Mouse (Mus musculus): ENCODE measurements around the gene Hecw1. TPM values are rescaled to one million over a fixed set of nuclear protein-coding genes. Genes with fewer than 3 reads are reported as not detected.
A peak's percentile ranks its signal among the peaks of the same experiment; 100 is the strongest.
"Not testable (repeated sequence)": the region's sequence is repeated elsewhere in the genome, so short reads cannot be mapped to it uniquely, and the experiment has no call there.

Hecw1 gene
- polyA plus RNA-seq, 1 experiment = 0.30 TPM

DNA sequence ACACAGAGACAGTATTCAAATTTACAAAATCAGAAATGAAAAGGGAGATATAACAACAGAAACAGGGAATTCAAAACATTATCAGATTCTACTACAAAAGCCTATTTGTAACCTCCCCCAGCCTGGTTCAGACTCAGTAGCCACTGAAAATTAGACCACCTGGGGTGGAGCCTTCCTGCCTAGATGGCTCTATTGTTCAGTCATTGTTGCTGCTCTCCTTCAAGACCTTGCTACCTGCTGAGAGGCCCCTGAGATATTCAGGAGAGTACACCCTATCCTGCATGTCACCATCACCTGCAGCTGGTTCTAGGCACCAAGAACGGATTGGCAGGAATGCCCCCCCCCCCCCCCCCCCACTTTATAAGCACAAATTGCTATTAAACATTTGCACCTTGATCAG is 233.0 kb downstream of the Hecw1 start:
- Histone ChIP-seq H3K79me3 (ENCODE audit: low read depth) (no peaks in the 10 kb centered on the region), H3ac (ENCODE audit: control insufficient read depth, insufficient read length, low read depth) (no peak overlapping the region), H3K36me3 (ENCODE audit: control insufficient read depth, insufficient read depth) (no peaks in the 10 kb centered on the region), H3K4me3 (ENCODE audit: insufficient read depth, poor library complexity, severe bottlenecking) (no peak overlapping the region), H3K79me2 (ENCODE audit: control insufficient read depth, insufficient read depth) (no peaks in the 10 kb centered on the region), H3K27me3 (ENCODE audit: control insufficient read depth, insufficient read depth, insufficient read length) (no peaks in the 10 kb centered on the region)
- no peak for TF ChIP-seq MAX (IDR thresholded peaks at IDR 0.05)
- TF ChIP-seq FOSL1 (IDR thresholded peaks at IDR 0.05; ENCODE audit: insufficient read depth, low read length, poor library complexity, severe bottlenecking) = no peak
- TF ChIP-seq CEBPB (IDR thresholded peaks at IDR 0.05; ENCODE audit: low read depth) = no peak
- no peak for TF ChIP-seq CTCF (IDR thresholded peaks at IDR 0.05; ENCODE audit: control insufficient read depth, insufficient read depth, insufficient read length)
- TF ChIP-seq MYOD1 (IDR thresholded peaks at IDR 0.05; ENCODE audit: control insufficient read depth, insufficient read length, low read depth) = no peak
- no peak for TF ChIP-seq USF1 (IDR thresholded peaks at IDR 0.05; ENCODE audit: low read depth)
- no peak for TF ChIP-seq MYOG (IDR thresholded peaks at IDR 0.05; ENCODE audit: control insufficient read depth, extremely low read depth, insufficient read length)

DNA sequence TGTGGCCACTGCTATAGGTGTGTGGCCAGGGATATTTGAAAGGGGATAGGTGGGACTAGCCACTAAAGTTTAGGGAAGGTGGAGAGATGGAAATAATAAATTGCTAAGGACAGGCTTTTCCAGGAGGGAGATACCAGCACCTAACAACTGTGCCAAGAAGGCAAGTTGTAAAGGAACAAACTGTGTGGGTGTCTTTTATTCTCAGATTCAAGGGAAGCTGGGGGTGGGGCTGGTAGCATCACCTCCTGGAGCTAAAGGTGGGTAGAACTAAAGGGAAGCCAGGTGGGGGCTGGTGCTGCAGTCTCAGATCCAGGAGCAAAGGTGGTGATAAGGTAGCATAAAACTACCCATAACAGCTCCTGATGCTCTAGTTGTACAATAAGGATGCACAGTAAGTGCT is 251.6 kb downstream of the Hecw1 start:
- H3K27me3 ChIP-seq (ENCODE audit: control insufficient read depth, insufficient read depth, insufficient read length) = no peaks in the 10 kb centered on the region
- no peaks in the 10 kb centered on the region for H3K79me2 ChIP-seq (ENCODE audit: control insufficient read depth, insufficient read depth)
- no peaks in the 10 kb centered on the region for H3K36me3 ChIP-seq (ENCODE audit: control insufficient read depth, insufficient read depth)
- H3ac ChIP-seq (ENCODE audit: control insufficient read depth, insufficient read length, low read depth) = no peak overlapping the region
- H3K79me3 ChIP-seq (ENCODE audit: low read depth) = no peaks in the 10 kb centered on the region
- TF ChIP-seq CEBPB (IDR thresholded peaks at IDR 0.05; ENCODE audit: low read depth) (no peak), MYOD1 (IDR thresholded peaks at IDR 0.05; ENCODE audit: control insufficient read depth, insufficient read length, low read depth) (no peak), MYOG (IDR thresholded peaks at IDR 0.05; ENCODE audit: control insufficient read depth, extremely low read depth, insufficient read length) (no peak), CTCF (IDR thresholded peaks at IDR 0.05; ENCODE audit: control insufficient read depth, insufficient read depth, insufficient read length) (no peak), MAX (IDR thresholded peaks at IDR 0.05) (no peak), USF1 (IDR thresholded peaks at IDR 0.05; ENCODE audit: low read depth) (no peak), FOSL1 (IDR thresholded peaks at IDR 0.05; ENCODE audit: insufficient read depth, low read length, poor library complexity, severe bottlenecking) (no peak)
- H3K4me3 ChIP-seq (ENCODE audit: insufficient read depth, poor library complexity, severe bottlenecking) = no peak overlapping the region

DNA sequence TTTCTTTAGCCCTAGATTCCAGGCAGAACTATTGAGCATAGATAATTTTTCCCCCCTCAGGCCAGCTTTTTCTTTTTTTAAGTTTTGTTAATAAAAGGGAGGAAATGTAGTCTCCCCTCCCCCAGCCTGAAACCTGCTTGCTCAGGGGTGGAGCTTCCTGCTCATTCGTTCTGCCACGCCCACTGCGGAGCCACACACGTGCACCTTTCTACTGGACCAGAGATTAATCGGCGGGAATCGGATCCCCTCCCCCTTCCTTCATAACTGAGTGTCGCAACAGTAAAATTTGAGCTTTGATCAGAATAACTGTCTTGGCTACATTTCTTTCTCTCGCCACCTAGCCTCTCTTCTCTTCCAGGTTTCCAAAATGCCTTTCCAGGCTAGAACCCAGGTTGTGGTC is 262.1 kb downstream of the Hecw1 start:
- H3ac ChIP-seq (ENCODE audit: control insufficient read depth, insufficient read length, low read depth); H3K4me3 ChIP-seq (ENCODE audit: insufficient read depth, poor library complexity, severe bottlenecking); H3K79me3 ChIP-seq (ENCODE audit: low read depth); H3K36me3 ChIP-seq (ENCODE audit: control insufficient read depth, insufficient read depth); H3K27me3 ChIP-seq (ENCODE audit: control insufficient read depth, insufficient read depth, insufficient read length); H3K79me2 ChIP-seq (ENCODE audit: control insufficient read depth, insufficient read depth): not testable (repeated sequence)

GRCm38 (mm10) chr13:14245946-14246345 is 277.1 kb downstream of the Hecw1 start:
- TF ChIP-seq USF1 (IDR thresholded peaks at IDR 0.05; ENCODE audit: low read depth) (peak; percentile 6), MYOD1 (IDR thresholded peaks at IDR 0.05; ENCODE audit: control insufficient read depth, insufficient read length, low read depth) (no peak)
- Histone ChIP-seq H3K79me2 (ENCODE audit: control insufficient read depth, insufficient read depth) (no peaks in the 10 kb centered on the region), H3K36me3 (ENCODE audit: control insufficient read depth, insufficient read depth) (no peaks in the 10 kb centered on the region), H3K27me3 (ENCODE audit: control insufficient read depth, insufficient read depth, insufficient read length) (no peaks in the 10 kb centered on the region), H3K4me3 (ENCODE audit: insufficient read depth, poor library complexity, severe bottlenecking) (no peak overlapping the region), H3ac (ENCODE audit: control insufficient read depth, insufficient read length, low read depth) (no peak overlapping the region), H3K79me3 (ENCODE audit: low read depth) (no peaks in the 10 kb centered on the region)

- TF ChIP-seq MAX (IDR thresholded peaks at IDR 0.05) = no peak
- TF ChIP-seq CEBPB (IDR thresholded peaks at IDR 0.05; ENCODE audit: low read depth) = no peak
- no peak for TF ChIP-seq CTCF (IDR thresholded peaks at IDR 0.05; ENCODE audit: control insufficient read depth, insufficient read depth, insufficient read length)
- TF ChIP-seq MYOG (IDR thresholded peaks at IDR 0.05; ENCODE audit: control insufficient read depth, extremely low read depth, insufficient read length) = no peak
- no peak for TF ChIP-seq USF1 (IDR thresholded peaks at IDR 0.05; ENCODE audit: low read depth)
- no peak for TF ChIP-seq MYOD1 (IDR thresholded peaks at IDR 0.05; ENCODE audit: control insufficient read depth, insufficient read length, low read depth)
- TF ChIP-seq FOSL1 (IDR thresholded peaks at IDR 0.05; ENCODE audit: insufficient read depth, low read length, poor library complexity, severe bottlenecking) = no peak
- no peaks in the 10 kb centered on the region for H3K27me3 ChIP-seq (ENCODE audit: control insufficient read depth, insufficient read depth, insufficient read length)
These were observed 343.4 kb downstream of the Hecw1 start for GRCm38 (mm10) chr13:14179669-14180068.

DNA sequence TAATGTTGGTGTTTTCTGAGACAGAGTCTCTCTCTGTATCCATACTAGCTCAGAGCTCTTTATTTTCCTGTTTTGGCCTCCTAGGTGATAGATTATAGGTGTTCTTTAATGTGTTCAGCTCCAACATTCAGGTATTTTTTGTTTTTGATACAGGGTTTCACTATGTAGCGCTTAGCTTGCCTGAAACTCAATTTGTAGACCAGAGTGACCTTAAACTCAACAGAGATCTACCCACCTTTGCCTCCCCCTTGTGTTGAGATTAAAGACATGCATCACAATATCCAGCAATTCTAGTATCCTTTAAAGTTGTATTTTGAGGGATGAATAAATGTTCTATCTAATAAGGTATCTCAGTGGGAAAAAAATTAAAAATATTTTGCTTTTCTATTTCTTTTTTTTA is 345.0 kb downstream of the Hecw1 start:
- Histone ChIP-seq H3K4me3 (ENCODE audit: insufficient read depth, poor library complexity, severe bottlenecking) (no peak overlapping the region), H3K79me3 (ENCODE audit: low read depth) (no peaks in the 10 kb centered on the region), H3K36me3 (ENCODE audit: control insufficient read depth, insufficient read depth) (peaks cover 19% of the 10 kb centered on the region), H3K79me2 (ENCODE audit: control insufficient read depth, insufficient read depth) (no peaks in the 10 kb centered on the region), H3K27me3 (ENCODE audit: control insufficient read depth, insufficient read depth, insufficient read length) (no peaks in the 10 kb centered on the region), H3ac (ENCODE audit: control insufficient read depth, insufficient read length, low read depth) (no peak overlapping the region)
- TF ChIP-seq MYOD1 (IDR thresholded peaks at IDR 0.05; ENCODE audit: control insufficient read depth, insufficient read length, low read depth) (no peak), CEBPB (IDR thresholded peaks at IDR 0.05; ENCODE audit: low read depth) (no peak), CTCF (IDR thresholded peaks at IDR 0.05; ENCODE audit: control insufficient read depth, insufficient read depth, insufficient read length) (no peak), MAX (IDR thresholded peaks at IDR 0.05) (no peak)

More at GRCm38 (mm10) chr13:14179669-14180068, 343.4 kb downstream of the Hecw1 start:
- Histone ChIP-seq H3K79me3 (ENCODE audit: low read depth) (no peaks in the 10 kb centered on the region), H3ac (ENCODE audit: control insufficient read depth, insufficient read length, low read depth) (no peak overlapping the region), H3K36me3 (ENCODE audit: control insufficient read depth, insufficient read depth) (peaks cover 12% of the 10 kb centered on the region), H3K4me3 (ENCODE audit: insufficient read depth, poor library complexity, severe bottlenecking) (no peak overlapping the region), H3K79me2 (ENCODE audit: control insufficient read depth, insufficient read depth) (no peaks in the 10 kb centered on the region)

Other genes with a start within 250 kb of the Hecw1 start
- 25.0 TPM for gene Mrpl32, start 89.9 kb upstream of the Hecw1 start, polyA plus RNA-seq (2012; fragmentation: generic; extraction: Trizol)
- 96.4 TPM for gene Psma2, start 90.0 kb upstream of the Hecw1 start, polyA plus RNA-seq (2012; fragmentation: generic; extraction: Trizol)
- 5.9 TPM for gene AW209491, start 106.9 kb upstream of the Hecw1 start, polyA plus RNA-seq (2012; fragmentation: generic; extraction: Trizol)